34 mouse cellular contexts compared by ENCODE assay signal in genomic region chr19:11725915-11726314, GRCm38 (mm10). TPM values are rescaled to one million over a fixed set of nuclear protein-coding genes. Genes with fewer than 3 reads are reported as not detected.
DNase-seq lines count a peak whose midpoint lies in the region; ATAC-seq and TF ChIP-seq lines count a peak whose summit lies in the region.
"Had no signal": no experiment of that assay in that cellular context is flagged by ENCODE, and none has a peak within 500 bp of the region (broad histone marks: within the 10 kb centered on the region; RNA-seq: fewer than 3 reads in every experiment).

No protein-coding gene starts in this region.

- H3K4me2 ChIP-seq in lung, postnatal 0 days (replicated peaks; ENCODE audit: low read depth, low read length): no peak overlapping the region
- H3K4me2 ChIP-seq in liver, embryonic 16.5 days (ENCODE audit: low read depth, low read length): no peak overlapping the region
- H3K4me2 ChIP-seq: hindbrain, embryonic 15.5 days; kidney, embryonic 15.5 days; limb, embryonic 12.5 days; midbrain, embryonic 11.5 days; neural tube, embryonic 12.5 days had no signal

- H3K27ac ChIP-seq in lung, postnatal 0 days (ENCODE audit: low read length): no peak overlapping the region
- H3K27ac ChIP-seq in liver, embryonic 16.5 days (ENCODE audit: low read length): peak overlapping the region; percentile 39; the same call in 1 of the 2 replicates
- H3K27ac ChIP-seq: hindbrain, embryonic 10.5 days; hindbrain, embryonic 15.5 days; kidney, embryonic 15.5 days; layer of hippocampus, adult 2 months; limb, embryonic 12.5 days; neural tube, embryonic 12.5 days had no signal

- H3K9me3 ChIP-seq in lung, postnatal 0 days (ENCODE audit: low read length): no peaks in the 10 kb centered on the region
- no peaks in the 10 kb centered on the region for H3K9me3 ChIP-seq in liver, embryonic 16.5 days (replicated peaks; ENCODE audit: control insufficient read depth, low read length)
- H3K9me3 ChIP-seq: hindbrain, embryonic 10.5 days; hindbrain, embryonic 15.5 days; kidney, embryonic 15.5 days; limb, embryonic 12.5 days; neural tube, embryonic 12.5 days had no signal

- H3K27me3 ChIP-seq in lung, postnatal 0 days (replicated peaks; ENCODE audit: insufficient read depth, low read length): no peaks in the 10 kb centered on the region
- H3K27me3 ChIP-seq in liver, embryonic 16.5 days (ENCODE audit: control insufficient read depth, insufficient read depth, low read depth, low read length): no peaks in the 10 kb centered on the region
- H3K27me3 ChIP-seq: hindbrain, embryonic 15.5 days; kidney, embryonic 15.5 days; limb, embryonic 12.5 days; neural tube, embryonic 12.5 days had no signal

- ATAC-seq in lung, postnatal 0 days: no peak
- peak; percentile 34; the same call in 1 of the 2 replicates for ATAC-seq in erythroid progenitor cell, adult 5-6 weeks (replicated peaks; ENCODE audit: low FRiP score, poor library complexity, severe bottlenecking)
- ATAC-seq in liver, embryonic 16.5 days (ENCODE audit: low read depth): peak; percentile 80
- ATAC-seq: forebrain, embryonic 14.5 days; inflammation-experienced regulatory T-cells, adult 6 months had no signal

- intact Hi-C loops in left cerebral cortex, postnatal 36 days (cut with DNase I): no loop called here

- TF ChIP-seq EP300 in lung, postnatal 0 days (IDR thresholded peaks at IDR 0.05): no peak

- peak; percentile 10 for DNase-seq in lung, postnatal 0 days (ENCODE audit: low spot score)
- DNase-seq in lung, adult 18-20 months: no peak
- DNase-seq in adrenal gland, adult 2 months: no peak
- DNase-seq in thymus, adult 18-20 months: no peak
- no peak for DNase-seq in left cerebral cortex, postnatal 36 days (ENCODE audit: low spot score in 2 of 2)
- DNase-seq: adrenal gland, postnatal 25 days; cerebellum, adult 2 months; cerebellum, postnatal 14 days; gastrocnemius, postnatal 14 days; heart, postnatal 14 days; kidney, adult 11 months; kidney, postnatal 25 days; layer of hippocampus, postnatal 36 days; lung, adult 2 months; lung, postnatal 14 days; right cerebral cortex, adult 18-20 months; thymus, postnatal 25 days had no signal

- no peaks in the 10 kb centered on the region for H3K4me1 ChIP-seq in lung, postnatal 0 days (ENCODE audit: insufficient read depth, low read depth, low read length)
- peaks cover 4% of the 10 kb centered on the region; the same call in 1 of the 2 replicates for H3K4me1 ChIP-seq in liver, embryonic 16.5 days (ENCODE audit: control insufficient read depth, low read depth, low read length)
- H3K4me1 ChIP-seq: hindbrain, embryonic 10.5 days; hindbrain, embryonic 15.5 days; kidney, embryonic 15.5 days; limb, embryonic 12.5 days; neural tube, embryonic 12.5 days had no signal

- no peak overlapping the region for H3K9ac ChIP-seq in lung, postnatal 0 days (replicated peaks; ENCODE audit: low read depth)
- H3K9ac ChIP-seq in liver, embryonic 16.5 days (ENCODE audit: low read depth, low read length): no peak overlapping the region
- H3K9ac ChIP-seq: hindbrain, embryonic 15.5 days; kidney, embryonic 15.5 days; limb, embryonic 12.5 days; neural tube, embryonic 12.5 days had no signal

- no peak overlapping the region for H3K4me3 ChIP-seq in lung, postnatal 0 days (ENCODE audit: low read depth, low read length)
- no peak overlapping the region for H3K4me3 ChIP-seq in liver, embryonic 16.5 days (ENCODE audit: low read depth, low read length)
- H3K4me3 ChIP-seq: hindbrain, embryonic 10.5 days; hindbrain, embryonic 15.5 days; kidney, embryonic 15.5 days; layer of hippocampus, adult 2 months; limb, embryonic 12.5 days; myocyte; neural tube, embryonic 12.5 days had no signal

- no peak for TF ChIP-seq CTCF in lung, postnatal 0 days (IDR thresholded peaks at IDR 0.05)

- WGBS in lung, postnatal 0 days: 38% methylated on average over 2 of the region's 2 CpGs
- 12% methylated on average over 2 of the region's 2 CpGs for WGBS in liver, embryonic 16.5 days (ENCODE audit: insufficient replicate concordance)

- no peaks in the 10 kb centered on the region for H3K36me3 ChIP-seq in lung, postnatal 0 days (ENCODE audit: insufficient read depth, low read length)
- H3K36me3 ChIP-seq in liver, embryonic 16.5 days (ENCODE audit: control insufficient read depth, insufficient read depth): no peaks in the 10 kb centered on the region
- H3K36me3 ChIP-seq: hindbrain, embryonic 10.5 days; hindbrain, embryonic 15.5 days; kidney, embryonic 15.5 days; limb, embryonic 12.5 days; neural tube, embryonic 12.5 days had no signal

RNA-seq across cellular contexts. Expression of gene Gif, which starts 21.4 kb away (rescaled TPM):
- 10.9 and 15.7 TPM in 2 replicates for polyA plus RNA-seq in lung, postnatal 0 days (2015; fragmentation: Nextera tagmentation; extraction: Ambion mirVana)
- not detected in 2 replicates for total RNA-seq in erythroid progenitor cell, adult 5-6 weeks (2015; ENCODE audit: low replicate concordance)
- not detected in 2 replicates for total RNA-seq in erythroid progenitor cell, adult 5-6 weeks (2017; ENCODE audit: low replicate concordance)
- not detected in 2 replicates for polyA plus RNA-seq in liver, embryonic 16.5 days (2015; fragmentation: Nextera tagmentation; extraction: Ambion mirVana)
- total RNA-seq in adrenal gland, adult 2 months (2021): not detected
- polyA plus RNA-seq in adrenal gland, adult 2 months (2012; rRNA removed): not detected in 2 replicates
- total RNA-seq in left cerebral cortex, postnatal 36 days (2021): not detected
- total RNA-seq: adrenal gland, postnatal 25 days; gastrocnemius, postnatal 14 days; granulocyte monocyte progenitor cell, adult 5-6 weeks; heart, postnatal 14 days; layer of hippocampus, adult 2 months; layer of hippocampus, postnatal 36 days; midbrain, postnatal 0 days had no signal
- polyA plus RNA-seq: cerebellum, adult 2 months; embryonic facial prominence, embryonic 11.5 days; forebrain, embryonic 14.5 days; heart, embryonic 14.5 days; hindbrain, embryonic 10.5 days; hindbrain, embryonic 15.5 days; inflammation-experienced regulatory T-cells, adult 6 months; kidney, embryonic 15.5 days; limb, embryonic 12.5 days; midbrain, embryonic 11.5 days; midbrain, postnatal 0 days; myocyte; neural tube, embryonic 12.5 days had no signal

RNA-seq across cellular contexts. Expression of gene Oosp3, which starts 29.1 kb away (rescaled TPM):
- polyA plus RNA-seq in lung, postnatal 0 days (2015; fragmentation: Nextera tagmentation; extraction: Ambion mirVana): not detected in 2 replicates
- not detected in 2 replicates for total RNA-seq in erythroid progenitor cell, adult 5-6 weeks (2015; ENCODE audit: low replicate concordance)
- not detected in 2 replicates for total RNA-seq in erythroid progenitor cell, adult 5-6 weeks (2017; ENCODE audit: low replicate concordance)
- polyA plus RNA-seq in liver, embryonic 16.5 days (2015; fragmentation: Nextera tagmentation; extraction: Ambion mirVana): not detected in 2 replicates
- not detected for total RNA-seq in adrenal gland, adult 2 months (2021)
- not detected in 2 replicates for polyA plus RNA-seq in adrenal gland, adult 2 months (2012; rRNA removed)
- total RNA-seq in left cerebral cortex, postnatal 36 days (2021): not detected
- total RNA-seq: adrenal gland, postnatal 25 days; gastrocnemius, postnatal 14 days; granulocyte monocyte progenitor cell, adult 5-6 weeks; heart, postnatal 14 days; layer of hippocampus, adult 2 months; layer of hippocampus, postnatal 36 days; midbrain, postnatal 0 days had no signal
- polyA plus RNA-seq: cerebellum, adult 2 months; embryonic facial prominence, embryonic 11.5 days; forebrain, embryonic 14.5 days; heart, embryonic 14.5 days; hindbrain, embryonic 10.5 days; hindbrain, embryonic 15.5 days; inflammation-experienced regulatory T-cells, adult 6 months; kidney, embryonic 15.5 days; limb, embryonic 12.5 days; lung, adult 2 months; midbrain, embryonic 11.5 days; midbrain, postnatal 0 days; myocyte; neural tube, embryonic 12.5 days; stomach, embryonic 14.5 days had no signal

RNA-seq across cellular contexts. Expression of gene Oosp1, which starts 35.0 kb away (rescaled TPM):
- not detected in 2 replicates for polyA plus RNA-seq in lung, postnatal 0 days (2015; fragmentation: Nextera tagmentation; extraction: Ambion mirVana)
- 2.1 TPM in 1 of 2 replicates, not detected in the other for total RNA-seq in erythroid progenitor cell, adult 5-6 weeks (2015; ENCODE audit: low replicate concordance)
- total RNA-seq in erythroid progenitor cell, adult 5-6 weeks (2017; ENCODE audit: low replicate concordance): 6.3 TPM in 1 of 2 replicates, not detected in the other
- 0.09 TPM in 1 of 2 replicates, not detected in the other for polyA plus RNA-seq in liver, embryonic 16.5 days (2015; fragmentation: Nextera tagmentation; extraction: Ambion mirVana)
- total RNA-seq in adrenal gland, adult 2 months (2021): under 1 TPM in 1 of 2 experiments, not detected in 1; 0.66 TPM
- not detected in 2 replicates for polyA plus RNA-seq in adrenal gland, adult 2 months (2012; rRNA removed)
- total RNA-seq in left cerebral cortex, postnatal 36 days (2021): not detected
- total RNA-seq: gastrocnemius, postnatal 14 days; heart, postnatal 14 days; layer of hippocampus, adult 2 months; layer of hippocampus, postnatal 36 days; midbrain, postnatal 0 days had no signal
- polyA plus RNA-seq: cerebellum, adult 2 months; embryonic facial prominence, embryonic 11.5 days; forebrain, embryonic 14.5 days; heart, embryonic 14.5 days; hindbrain, embryonic 10.5 days; hindbrain, embryonic 15.5 days; inflammation-experienced regulatory T-cells, adult 6 months; kidney, embryonic 15.5 days; limb, embryonic 12.5 days; lung, adult 2 months; midbrain, embryonic 11.5 days; midbrain, postnatal 0 days; myocyte; neural tube, embryonic 12.5 days; stomach, embryonic 14.5 days had no signal

RNA-seq across cellular contexts. Expression of gene Mrpl16, which starts 44.3 kb away (rescaled TPM):
- 26.9 and 27.8 TPM in 2 replicates for polyA plus RNA-seq in lung, postnatal 0 days (2015; fragmentation: Nextera tagmentation; extraction: Ambion mirVana)
- total RNA-seq in erythroid progenitor cell, adult 5-6 weeks (2015; ENCODE audit: low replicate concordance): 19.8 and 21.0 TPM in 2 replicates
- 6.8 and 22.5 TPM in 2 replicates for total RNA-seq in erythroid progenitor cell, adult 5-6 weeks (2017; ENCODE audit: low replicate concordance)
- polyA plus RNA-seq in liver, embryonic 16.5 days (2015; fragmentation: Nextera tagmentation; extraction: Ambion mirVana): 27.5 and 31.1 TPM in 2 replicates
- 10 to 100 TPM; 56.9 to 75.6 TPM for total RNA-seq in adrenal gland, adult 2 months (2021)
- 9.5 and 10.6 TPM in 2 replicates for polyA plus RNA-seq in adrenal gland, adult 2 months (2012; rRNA removed)
- total RNA-seq in left cerebral cortex, postnatal 36 days (2021): 10 to 100 TPM; 40.6 to 42.7 TPM
